Mouse (Mus musculus): Measurements from ENCODE around the gene Ddah1. TPM values are rescaled to one million over a fixed set of nuclear protein-coding genes. Genes with fewer than 3 reads are reported as not detected.

Gene Ddah1
- polyA plus RNA-seq, 1 experiment from 2014 or later = 76.1 TPM

- no peak overlapping the region for H3K4me3 ChIP-seq (replicated peaks)
- WGBS = 69% methylated on average over 3 of the region's 3 CpGs
- H3K27ac ChIP-seq = no peak overlapping the region
- H3K4me1 ChIP-seq = peaks cover 18% of the 10 kb centered on the region
- no peaks in the 10 kb centered on the region for H3K27me3 ChIP-seq
- ATAC-seq (replicated peaks; ENCODE audit: low FRiP score) = no peak
- peaks cover 5% of the 10 kb centered on the region for H3K36me3 ChIP-seq
- 0 out of 2 replicates have a peak, but pooled peaks cover 2% of the 10 kb centered on the region for H3K9me3 ChIP-seq (replicated peaks)
- H3K4me2 ChIP-seq = no peak overlapping the region
- H3K9ac ChIP-seq = no peak overlapping the region
Observed at GRCm38 (mm10) chr3:145922971-145923370, 164.5 kb downstream of the Ddah1 start.

GRCm38 (mm10) chr3:145923874-145924577, 165.6 kb downstream of the Ddah1 start:
- H3K27me3 ChIP-seq = no peaks in the 10 kb centered on the region
- peak overlapping the region; percentile 98 for H3K27ac ChIP-seq
- peak; percentile 99 for ATAC-seq (replicated peaks; ENCODE audit: low FRiP score)
- under 1% methylated on average over 58 of the region's 58 CpGs for WGBS
- no peaks in the 10 kb centered on the region for H3K9me3 ChIP-seq (replicated peaks)
- peak overlapping the region; percentile 67 for H3K4me2 ChIP-seq
- peaks cover 15% of the 10 kb centered on the region for H3K36me3 ChIP-seq
- peak overlapping the region; percentile 94 for H3K9ac ChIP-seq
- H3K4me1 ChIP-seq = peaks cover 18% of the 10 kb centered on the region
- peak overlapping the region; percentile 94 for H3K4me3 ChIP-seq (replicated peaks)

- peak; percentile 27 for ATAC-seq (replicated peaks; ENCODE audit: low FRiP score)
Observed at GRCm38 (mm10) chr3:145924649-145925337, 166.3 kb downstream of the Ddah1 start.

DNA sequence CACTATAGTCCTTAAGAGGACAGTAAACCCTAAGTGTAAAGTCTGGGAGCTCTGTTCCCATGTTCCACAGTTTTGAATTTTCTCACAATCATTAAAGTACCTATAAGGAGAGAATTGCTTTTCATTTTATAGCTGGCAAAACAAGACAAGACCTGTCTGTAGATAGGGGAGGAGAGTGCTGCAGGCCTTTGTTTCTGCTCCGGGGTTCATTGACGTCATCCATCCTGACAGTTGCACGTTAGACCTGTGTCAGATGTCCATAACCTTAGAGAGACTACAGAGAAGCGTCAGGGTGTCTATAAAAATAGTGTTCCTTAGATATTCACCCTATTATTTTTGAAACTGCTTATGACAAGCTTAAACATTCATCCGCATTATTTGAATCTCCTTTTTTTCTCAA, 167.0 kb downstream of the Ddah1 start:
- Histone ChIP-seq H3K4me2 (peak overlapping the region; percentile 67), H3K36me3 (peaks cover 24% of the 10 kb centered on the region), H3K9ac (no peak overlapping the region), H3K9me3 (replicated peaks) (no peaks in the 10 kb centered on the region), H3K27me3 (no peaks in the 10 kb centered on the region), H3K27ac (no peak overlapping the region), H3K4me3 (replicated peaks) (peak overlapping the region; percentile 94), H3K4me1 (peaks cover 24% of the 10 kb centered on the region)
- ATAC-seq (replicated peaks; ENCODE audit: low FRiP score) = no peak
- WGBS = 59% methylated on average over 5 of the region's 5 CpGs

More at GRCm38 (mm10) chr3:145924649-145925337, 166.3 kb downstream of the Ddah1 start:
- Histone ChIP-seq H3K9ac (peak overlapping the region; percentile 94), H3K4me3 (replicated peaks) (peak overlapping the region; percentile 94), H3K36me3 (peaks cover 18% of the 10 kb centered on the region), H3K27me3 (no peaks in the 10 kb centered on the region), H3K4me1 (peaks cover 21% of the 10 kb centered on the region), H3K27ac (peak overlapping the region; percentile 98), H3K4me2 (peak overlapping the region; percentile 67), H3K9me3 (replicated peaks) (no peaks in the 10 kb centered on the region)
- 3% methylated on average over 39 of the region's 39 CpGs for WGBS

DNA sequence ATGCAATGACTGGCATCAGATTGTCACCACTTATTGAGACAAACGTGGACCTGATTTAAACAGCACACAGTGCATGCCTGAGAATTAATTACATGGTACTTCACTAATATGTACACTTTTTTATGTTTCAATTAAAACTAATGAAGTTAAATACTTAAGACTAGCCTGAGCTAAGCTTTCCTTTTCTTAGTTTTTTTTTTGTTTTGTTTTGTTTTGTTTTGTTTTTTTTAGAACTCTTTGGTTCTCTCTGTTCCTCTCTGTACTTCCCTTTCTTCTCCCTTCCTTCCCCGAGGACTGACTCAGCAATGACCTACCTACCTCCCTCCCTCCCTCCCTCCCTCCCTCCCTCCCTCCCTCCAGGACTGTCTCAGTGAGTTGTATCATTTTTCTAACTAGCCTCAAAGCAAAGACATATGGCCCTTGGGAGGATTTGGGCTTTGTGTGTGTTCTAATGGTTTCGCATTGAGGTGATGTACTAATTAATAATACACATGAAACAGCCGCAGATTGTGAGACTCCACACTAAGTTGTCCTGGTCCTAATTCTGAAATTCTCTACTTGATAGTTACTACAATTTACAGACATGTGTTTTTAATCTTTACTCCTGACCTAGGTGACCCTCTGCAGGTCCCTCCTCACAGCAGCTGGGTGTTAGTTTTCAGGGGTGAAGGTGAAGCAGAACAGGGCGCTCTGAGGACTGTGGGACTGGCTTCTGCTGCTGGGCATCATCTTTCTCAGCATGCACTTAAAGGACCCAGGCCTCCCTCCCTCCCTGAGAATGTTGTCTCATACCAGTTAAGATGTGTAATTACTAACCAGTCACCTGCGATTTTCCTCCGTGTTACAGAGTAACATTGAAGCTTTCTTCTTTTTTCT, 171.3 kb downstream of the Ddah1 start:
- Histone ChIP-seq H3K4me2 (no peak overlapping the region), H3K4me3 (replicated peaks) (no peak overlapping the region), H3K9me3 (replicated peaks) (no peaks in the 10 kb centered on the region), H3K27me3 (no peaks in the 10 kb centered on the region), H3K36me3 (peaks cover 64% of the 10 kb centered on the region), H3K27ac (no peak overlapping the region), H3K9ac (no peak overlapping the region), H3K4me1 (peaks cover 19% of the 10 kb centered on the region)
- 48% methylated on average over 7 of the region's 7 CpGs for WGBS
- peak; percentile 40; the same call in 1 of the 2 replicates for ATAC-seq (replicated peaks; ENCODE audit: low FRiP score)

DNA sequence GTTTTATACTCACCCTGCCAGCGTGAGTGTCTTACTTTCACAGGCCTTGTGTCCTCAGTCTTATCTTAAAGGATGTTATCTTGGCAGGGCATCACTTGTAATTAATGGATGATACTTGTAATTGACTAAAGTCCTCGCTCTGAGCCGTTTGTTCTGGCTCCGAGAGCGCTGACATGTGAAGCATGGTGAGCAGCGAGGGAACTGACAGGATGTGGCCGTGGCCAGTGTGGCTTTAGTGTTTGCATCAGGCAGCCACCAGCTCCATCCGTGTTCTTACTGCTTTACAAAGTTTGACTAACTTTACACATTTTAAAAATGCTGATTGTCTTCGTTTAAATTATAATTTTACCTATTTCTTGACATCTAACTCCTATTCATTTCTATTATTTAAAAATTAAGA, 175.4 kb downstream of the Ddah1 start:
- Histone ChIP-seq H3K27me3 (no peaks in the 10 kb centered on the region), H3K4me2 (no peak overlapping the region), H3K27ac (no peak overlapping the region), H3K9me3 (replicated peaks) (no peaks in the 10 kb centered on the region), H3K4me3 (replicated peaks) (no peak overlapping the region), H3K4me1 (peaks cover 14% of the 10 kb centered on the region), H3K9ac (no peak overlapping the region), H3K36me3 (peaks cover 52% of the 10 kb centered on the region)
- ATAC-seq (replicated peaks; ENCODE audit: low FRiP score) = no peak
- WGBS = 72% methylated on average over 9 of the region's 9 CpGs

GRCm38 (mm10) chr3:145937505-145938404, 179.3 kb downstream of the Ddah1 start, which contains the start of gene 2410004B18Rik:
2410004B18Rik (plus strand) TSS chr3:145938014.
- Histone ChIP-seq H3K9me3 (replicated peaks) (no peaks in the 10 kb centered on the region), H3K4me1 (peaks cover 32% of the 10 kb centered on the region), H3K27ac (peak within 1 kb of the TSS; percentile 75), H3K27me3 (no peaks in the 10 kb centered on the region), H3K36me3 (peaks cover 46% of the 10 kb centered on the region), H3K4me3 (replicated peaks) (peak within 1 kb of the TSS; percentile 100), H3K9ac (peak within 1 kb of the TSS; percentile 94), H3K4me2 (peak within 1 kb of the TSS; percentile 77)
- peak; percentile 95 for ATAC-seq (replicated peaks; ENCODE audit: low FRiP score)
- WGBS = 2% methylated on average over 70 of the region's 70 CpGs

DNA sequence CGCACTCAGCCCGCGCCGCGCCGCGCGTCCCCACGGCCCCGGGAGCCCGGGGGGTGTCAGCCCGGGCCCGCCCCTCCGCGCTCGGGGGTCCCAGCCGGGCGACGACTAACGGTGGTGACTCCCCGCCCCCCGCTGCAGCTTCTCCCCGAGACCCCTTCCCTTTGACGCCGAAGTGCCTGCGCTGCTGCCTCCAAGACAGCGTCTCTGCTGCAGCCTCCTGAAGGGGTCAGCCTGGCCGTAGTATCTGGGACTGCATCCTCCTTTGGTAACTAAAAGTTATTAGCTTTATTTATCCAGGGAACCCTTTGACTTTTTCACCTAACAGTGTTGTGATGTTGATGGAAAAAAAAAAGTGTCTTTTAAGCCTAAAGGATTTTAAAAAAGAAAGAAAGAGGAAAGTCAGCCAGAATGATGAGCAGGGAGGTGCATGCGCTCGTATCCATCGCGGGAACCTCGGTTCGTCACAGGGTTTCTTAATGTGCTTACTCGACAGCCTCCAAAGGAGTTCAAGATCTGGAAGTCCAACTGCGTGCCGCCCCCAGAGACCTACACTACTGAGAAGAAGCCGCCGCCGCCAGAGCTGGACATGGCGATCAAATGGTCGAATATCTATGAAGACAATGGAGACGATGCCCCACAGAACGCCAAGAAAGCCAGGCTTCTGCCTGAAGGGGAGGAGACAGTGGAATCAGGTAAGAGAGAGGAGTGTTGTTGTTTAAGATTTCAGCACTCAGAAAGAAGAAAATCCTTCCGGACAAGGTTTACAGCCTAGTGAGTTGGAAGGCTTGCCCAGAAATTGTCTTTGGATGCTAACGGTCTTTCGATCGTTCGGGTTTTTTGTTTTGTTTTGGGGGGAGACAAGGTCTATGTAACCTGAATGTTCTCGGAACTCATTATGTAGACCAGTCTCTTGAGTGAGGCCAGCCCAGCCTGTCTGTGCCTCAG, 180.2 kb downstream of the Ddah1 start:
- Histone ChIP-seq H3K27me3 (no peaks in the 10 kb centered on the region), H3K4me1 (peaks cover 37% of the 10 kb centered on the region), H3K4me2 (peak overlapping the region; percentile 77), H3K9ac (peak overlapping the region; percentile 94), H3K36me3 (peaks cover 43% of the 10 kb centered on the region), H3K27ac (peak overlapping the region; percentile 75; the same call in 1 of the 2 replicates), H3K4me3 (replicated peaks) (peak overlapping the region; percentile 100), H3K9me3 (replicated peaks) (no peaks in the 10 kb centered on the region)
- 18% methylated on average over 50 of the region's 50 CpGs for WGBS
- peak; percentile 31 for ATAC-seq (replicated peaks; ENCODE audit: low FRiP score)

DNA sequence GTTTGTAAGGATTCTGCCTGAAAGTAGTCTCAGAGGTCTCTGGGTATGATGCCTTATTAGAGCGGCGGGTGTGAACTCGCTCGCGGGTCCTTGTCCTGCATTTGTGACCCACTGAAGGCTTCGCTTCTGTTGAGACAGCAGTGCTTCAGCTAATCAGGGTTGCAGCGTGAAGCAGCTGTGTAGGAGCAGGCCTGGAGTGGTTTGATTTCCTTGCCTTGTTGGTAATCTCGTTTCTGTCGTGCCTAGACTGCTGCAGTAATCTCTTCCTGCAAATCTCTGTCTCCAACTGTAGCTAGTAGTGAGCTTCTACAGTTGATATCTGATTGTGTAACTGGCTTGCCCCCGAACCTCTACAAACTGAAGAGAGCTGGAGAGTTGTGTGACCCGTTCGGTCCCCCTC, 180.9 kb downstream of the Ddah1 start:
- Histone ChIP-seq H3K4me3 (replicated peaks) (peak overlapping the region; percentile 100), H3K9me3 (replicated peaks) (no peaks in the 10 kb centered on the region), H3K4me2 (peak overlapping the region; percentile 77), H3K27me3 (no peaks in the 10 kb centered on the region), H3K36me3 (peaks cover 45% of the 10 kb centered on the region), H3K27ac (no peak overlapping the region), H3K4me1 (peaks cover 37% of the 10 kb centered on the region), H3K9ac (peak overlapping the region; percentile 94; the same call in 1 of the 2 replicates)
- WGBS = 87% methylated on average over 12 of the region's 12 CpGs
- no peak for ATAC-seq (replicated peaks; ENCODE audit: low FRiP score)

DNA sequence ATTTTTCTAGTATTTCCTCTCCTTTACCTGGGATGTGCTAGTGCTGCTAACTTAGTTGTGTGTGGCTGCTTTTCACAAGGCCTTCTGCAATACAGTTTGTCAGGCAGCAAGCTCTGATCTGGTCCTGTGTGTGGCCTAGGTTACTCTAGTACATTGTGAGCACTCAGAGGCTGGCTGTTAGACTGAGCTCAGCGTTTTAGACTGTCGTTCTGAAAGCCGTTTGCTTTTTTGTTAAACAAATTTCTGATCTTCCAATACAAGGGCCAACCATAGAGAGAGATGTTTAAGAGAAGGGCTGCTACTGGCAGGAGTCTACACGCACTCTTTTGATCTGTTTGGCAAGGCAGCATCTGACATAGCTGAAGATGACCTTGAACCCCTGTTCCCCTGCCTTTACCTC, 181.5 kb downstream of the Ddah1 start:
- 90% methylated on average over 4 of the region's 4 CpGs for WGBS
- H3K4me2 ChIP-seq = peak overlapping the region; percentile 77; the same call in 1 of the 2 replicates

More for the DNA sequence above, 181.5 kb downstream of the Ddah1 start:
- no peak overlapping the region for H3K9ac ChIP-seq
- H3K9me3 ChIP-seq (replicated peaks) = no peaks in the 10 kb centered on the region
- no peak overlapping the region for H3K4me3 ChIP-seq (replicated peaks)
- ATAC-seq (replicated peaks; ENCODE audit: low FRiP score) = no peak
- H3K27me3 ChIP-seq = no peaks in the 10 kb centered on the region
- H3K27ac ChIP-seq = no peak overlapping the region
- H3K4me1 ChIP-seq = peaks cover 37% of the 10 kb centered on the region
- H3K36me3 ChIP-seq = peaks cover 47% of the 10 kb centered on the region
